Mouse (Mus musculus): ENCODE measurements at regions not wholly inside any gene's neighbourhood (a gene's known extent, or its start where the extent isn't known, plus 50 kb on each side); places are given as distances from the start of the nearest gene placed in this dataset.

DNA sequence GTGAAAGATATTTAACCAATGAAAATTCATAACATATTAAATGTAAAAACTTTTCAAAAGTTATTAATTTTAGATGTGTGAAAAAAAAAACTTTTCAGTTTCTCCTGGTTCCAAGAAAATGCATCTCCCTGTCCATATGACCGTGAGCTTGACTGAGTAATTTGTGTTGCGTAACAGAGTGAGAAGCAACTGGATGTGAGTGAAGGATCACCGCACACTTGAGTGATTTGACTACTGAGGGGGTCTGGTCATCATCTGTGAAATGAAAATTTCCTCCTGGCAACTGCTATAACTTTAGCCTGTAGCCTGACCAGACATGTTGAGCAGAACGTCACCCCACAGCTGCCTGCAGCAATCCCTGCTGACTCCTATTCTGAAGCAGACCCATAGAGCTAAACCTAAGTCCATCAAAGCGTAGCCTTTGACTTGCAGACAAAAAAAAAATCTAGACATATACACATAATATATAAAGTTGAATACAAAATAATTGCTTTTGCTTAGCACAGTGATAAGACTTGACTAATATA is 461.2 kb downstream of the Brinp3 start:
- DNase-seq (ENCODE audit: low spot score in 2 of 2): no peak
- no peak overlapping the region for H3K4me3 ChIP-seq
- no peak for TF ChIP-seq CTCF (conservative IDR thresholded peaks at IDR 0.05)
- no peak overlapping the region for H3K27ac ChIP-seq

DNA sequence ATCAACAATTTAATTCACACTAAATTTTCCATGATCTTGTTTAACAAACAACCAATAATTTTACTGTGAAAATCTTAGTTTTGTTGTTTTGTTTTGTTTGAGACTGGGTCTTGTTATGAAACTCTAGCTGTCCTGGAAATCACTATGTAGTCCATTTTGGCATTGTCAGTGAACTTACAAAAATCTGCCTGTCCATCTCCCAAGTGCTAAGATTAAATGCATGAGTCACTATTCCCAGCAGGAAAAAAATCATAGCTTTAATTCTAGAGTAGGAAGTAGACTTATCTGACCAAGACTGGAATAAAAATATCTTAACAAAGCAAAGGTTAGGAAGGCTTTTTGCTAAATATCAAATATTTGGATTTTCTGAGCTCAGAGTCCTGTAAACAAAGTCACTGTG is 461.8 kb downstream of the Brinp3 start:
- TF ChIP-seq CTCF (conservative IDR thresholded peaks at IDR 0.05): no peak
- no peak overlapping the region for H3K27ac ChIP-seq
- DNase-seq (ENCODE audit: low spot score in 2 of 2): no peak
- no peak overlapping the region for H3K4me3 ChIP-seq

DNA sequence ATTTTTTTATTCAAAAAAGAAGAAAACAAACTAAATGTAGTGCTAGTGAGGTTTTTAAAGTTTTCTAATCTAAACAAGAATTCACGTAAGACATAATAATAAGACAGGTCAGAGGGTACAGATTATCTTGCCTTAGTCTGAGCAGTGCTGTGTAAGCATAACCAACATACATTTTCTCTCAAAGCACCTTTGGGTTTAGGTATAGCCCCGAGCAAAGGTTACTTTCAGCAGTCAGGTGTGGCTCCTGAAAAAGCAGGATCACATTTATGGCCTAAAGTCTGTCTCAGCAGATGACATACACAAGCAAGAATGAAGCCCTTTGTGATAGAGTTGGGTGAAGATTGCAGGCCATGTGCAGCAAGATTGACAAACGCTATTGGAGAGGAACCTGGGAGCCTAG is 465.9 kb downstream of the Brinp3 start:
- Histone ChIP-seq H3K27ac (no peak overlapping the region), H3K4me3 (no peak overlapping the region)
- no peak for DNase-seq (ENCODE audit: low spot score in 2 of 2)
- TF ChIP-seq CTCF (conservative IDR thresholded peaks at IDR 0.05): no peak

DNA sequence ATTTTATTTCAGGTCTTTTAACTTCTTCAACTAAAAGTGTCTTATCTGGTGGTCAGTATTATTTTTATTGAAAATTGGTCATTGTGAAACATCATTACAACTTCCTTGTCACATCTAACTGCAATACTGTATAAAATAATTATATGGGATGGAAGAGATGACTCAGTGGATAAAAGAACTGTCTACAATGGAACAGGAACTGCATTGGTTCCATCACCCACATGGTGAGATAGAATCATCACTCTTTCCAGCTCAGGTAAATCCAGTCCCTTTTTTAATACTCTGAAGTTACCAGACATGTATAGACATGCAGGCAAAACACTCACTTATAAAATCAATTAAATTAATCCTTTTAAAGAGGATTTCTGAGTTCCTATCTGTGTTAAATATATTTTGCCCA is 473.0 kb downstream of the Brinp3 start:
- H3K27ac ChIP-seq: no peak overlapping the region
- no peak for TF ChIP-seq CTCF (conservative IDR thresholded peaks at IDR 0.05)

DNA sequence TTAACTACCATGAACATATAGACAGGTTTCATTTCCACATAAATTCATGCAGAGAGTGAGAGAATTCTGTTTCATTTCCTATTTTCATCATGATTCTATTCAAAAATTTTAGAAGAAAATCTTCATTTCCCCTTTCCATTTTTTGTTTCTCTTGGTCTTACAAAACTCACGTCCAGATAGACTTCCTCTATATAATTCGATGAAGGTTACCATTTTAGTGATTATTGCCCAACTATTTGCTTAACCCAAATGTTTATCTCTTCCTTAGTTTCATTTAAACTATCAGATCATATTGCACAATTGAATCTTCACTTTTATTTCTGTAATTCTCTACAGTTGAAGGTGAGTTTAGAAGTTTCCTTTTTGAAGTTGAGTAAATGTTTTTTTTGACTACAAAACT is 473.4 kb downstream of the Brinp3 start:
- TF ChIP-seq CTCF (conservative IDR thresholded peaks at IDR 0.05): no peak
- Histone ChIP-seq H3K27ac (no peak overlapping the region), H3K4me3 (no peak overlapping the region)
- no peak for DNase-seq (ENCODE audit: low spot score in 2 of 2)

More for the DNA sequence above, 473.0 kb downstream of the Brinp3 start:
- DNase-seq (ENCODE audit: low spot score in 2 of 2): no peak
- H3K4me3 ChIP-seq: no peak overlapping the region

DNA sequence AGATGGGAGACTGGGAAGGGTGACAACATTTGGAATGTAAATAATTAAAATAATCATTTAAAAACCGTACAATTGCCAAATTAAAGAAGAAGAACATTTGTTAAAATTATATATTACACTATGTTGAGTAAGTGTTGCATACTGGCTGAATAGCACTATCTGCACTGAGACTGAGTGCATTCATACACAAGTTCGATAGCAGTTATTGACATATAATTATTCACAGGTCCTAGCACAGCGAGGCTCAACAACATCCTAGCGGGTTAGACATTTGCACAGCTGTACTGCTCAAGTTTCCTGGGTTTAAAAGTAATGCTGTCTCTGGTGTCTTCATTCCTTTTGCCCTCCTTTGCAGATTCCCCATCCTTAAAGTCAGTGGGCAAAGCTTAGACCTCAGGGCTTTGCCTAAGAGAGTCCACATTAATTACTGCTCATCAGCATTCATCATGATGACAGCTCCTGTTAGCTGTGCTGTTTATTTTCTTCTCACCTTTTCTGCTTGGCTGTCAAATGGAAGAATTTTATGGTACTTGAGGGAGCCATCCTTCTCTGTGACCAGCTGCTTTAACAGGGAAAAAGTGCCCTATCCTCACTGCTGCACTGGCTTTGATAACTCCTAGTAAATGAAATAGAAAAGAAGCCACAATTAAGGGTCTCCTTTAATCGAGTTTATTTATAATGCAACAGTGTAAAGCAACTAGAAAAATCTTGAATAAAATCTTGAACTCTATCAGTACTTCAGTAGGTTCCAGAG is 489.1 kb downstream of the Brinp3 start:
- no peak for DNase-seq (ENCODE audit: low spot score in 2 of 2)
- H3K27ac ChIP-seq: no peak overlapping the region
- no peak for TF ChIP-seq CTCF (conservative IDR thresholded peaks at IDR 0.05)
- H3K4me3 ChIP-seq: no peak overlapping the region

DNA sequence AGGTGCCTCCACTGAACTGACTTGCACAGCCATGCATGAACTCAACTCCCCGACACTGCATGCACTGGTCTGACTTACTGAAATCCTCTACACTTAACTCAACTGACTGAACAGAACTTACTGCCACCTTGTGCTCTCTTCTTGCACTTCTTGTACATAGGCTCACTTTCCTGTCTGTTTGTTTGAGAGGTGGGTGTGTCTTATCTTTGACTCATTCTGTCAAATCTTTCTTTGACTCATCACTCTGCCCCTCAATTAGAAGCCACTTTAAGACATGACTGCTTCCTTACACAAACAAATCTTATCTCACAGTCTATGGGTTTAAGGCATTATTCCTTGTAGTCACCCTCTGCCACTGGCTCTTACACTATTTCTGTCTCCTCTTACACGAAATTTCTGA is 505.5 kb downstream of the Brinp3 start:
- Histone ChIP-seq H3K4me3 (no peak overlapping the region), H3K27ac (no peak overlapping the region)
- TF ChIP-seq CTCF (conservative IDR thresholded peaks at IDR 0.05): no peak
- no peak for DNase-seq (ENCODE audit: low spot score in 2 of 2)

DNA sequence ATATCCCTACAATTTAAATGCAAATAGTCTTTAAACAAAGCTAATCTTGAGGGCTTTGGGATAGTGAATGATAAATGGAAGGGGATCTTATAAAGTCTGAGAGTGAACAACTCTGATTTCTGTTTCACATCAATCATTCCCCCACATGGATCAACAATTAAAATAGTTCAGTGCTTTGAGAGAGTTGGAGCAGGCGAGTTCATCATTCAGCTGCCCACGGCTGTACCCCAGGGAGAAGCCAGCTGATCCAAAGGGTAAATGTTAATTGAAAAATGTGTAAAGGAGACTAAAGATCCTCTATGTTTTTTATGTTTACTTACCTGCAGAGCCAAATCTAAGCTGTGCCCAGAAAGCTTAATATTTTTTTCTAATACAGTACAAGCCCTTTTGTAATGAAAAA is 553.2 kb downstream of the Brinp3 start:
- no peak for DNase-seq (ENCODE audit: low spot score in 2 of 2)
- Histone ChIP-seq H3K27ac (no peak overlapping the region), H3K4me3 (no peak overlapping the region)
- TF ChIP-seq CTCF (conservative IDR thresholded peaks at IDR 0.05): no peak

DNA sequence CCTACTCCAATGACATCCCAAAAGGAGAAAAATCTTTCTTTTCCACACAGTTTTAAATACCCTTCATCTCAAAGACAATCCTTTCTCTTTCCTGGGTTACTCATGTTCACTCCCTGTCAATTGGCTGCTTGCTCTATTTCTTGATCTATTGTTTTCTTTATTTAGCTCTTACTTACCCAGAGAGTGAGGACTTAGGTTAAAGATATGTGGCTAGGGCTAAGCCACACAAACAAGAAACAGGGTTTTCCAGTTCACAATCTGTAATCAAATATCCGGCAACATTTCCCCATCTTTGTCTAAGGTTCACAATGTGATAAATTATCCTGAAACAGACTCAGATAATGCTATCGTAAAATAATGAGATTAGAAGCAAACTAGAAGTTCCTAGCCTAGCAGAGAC is 563.9 kb downstream of the Brinp3 start:
- Histone ChIP-seq H3K27ac (no peak overlapping the region), H3K4me3 (no peak overlapping the region)
- no peak for DNase-seq (ENCODE audit: low spot score in 2 of 2)
- TF ChIP-seq CTCF (conservative IDR thresholded peaks at IDR 0.05): no peak

DNA sequence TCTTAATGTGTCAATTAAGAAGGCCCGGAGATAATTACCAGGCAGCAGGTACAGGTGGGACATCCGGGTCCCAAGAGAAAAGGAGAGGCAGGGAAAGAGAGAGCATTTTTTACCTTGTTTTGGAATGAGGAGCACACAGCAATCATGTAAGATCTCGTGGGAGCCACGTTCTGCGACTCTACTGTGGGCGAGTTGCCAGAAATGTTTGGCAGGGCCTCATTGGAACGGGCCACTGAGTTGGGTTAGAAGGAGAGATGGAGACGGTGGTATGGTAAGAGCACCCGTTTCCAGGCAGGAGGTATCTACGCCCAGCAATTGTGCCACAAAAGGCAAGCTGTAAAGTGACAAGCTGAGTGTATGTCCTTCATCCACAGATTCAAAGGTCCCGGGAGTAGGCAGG is 579.6 kb downstream of the Brinp3 start:
- no peak for DNase-seq (ENCODE audit: low spot score in 2 of 2)
- H3K27ac ChIP-seq: no peak overlapping the region
- TF ChIP-seq CTCF (conservative IDR thresholded peaks at IDR 0.05): no peak
- H3K4me3 ChIP-seq: no peak overlapping the region

DNA sequence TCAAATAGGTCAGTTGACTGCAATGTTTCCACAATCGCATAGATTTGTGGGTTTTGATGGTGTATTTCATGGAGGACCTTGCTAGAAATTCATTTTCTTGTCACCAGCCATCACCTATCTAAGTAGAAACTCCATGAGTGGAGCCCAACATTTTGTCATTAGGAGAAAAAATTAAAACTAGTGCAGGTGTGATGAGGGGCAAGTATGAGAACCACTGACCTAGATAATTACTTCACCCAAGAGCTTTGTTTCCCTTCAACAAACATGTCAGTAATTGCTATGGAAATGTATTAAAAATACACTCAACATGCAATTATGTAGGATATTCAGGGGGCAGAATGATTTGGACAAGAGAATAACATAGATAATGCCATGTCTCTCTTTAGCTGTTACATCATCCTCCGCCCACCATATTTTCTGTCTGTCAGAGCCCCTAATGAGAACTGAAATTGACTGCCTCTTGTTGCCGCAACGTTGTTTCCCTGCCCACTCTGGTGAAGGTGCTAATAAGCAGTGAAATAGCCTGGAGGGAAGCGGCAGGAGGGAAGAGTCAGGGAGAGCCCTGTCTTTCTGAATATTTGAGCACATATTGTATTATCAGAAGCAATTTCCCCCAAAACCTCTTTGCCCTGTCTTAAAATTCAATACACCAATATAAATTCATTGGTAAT is 589.7 kb downstream of the Brinp3 start:
- no peak overlapping the region for H3K27ac ChIP-seq
- H3K4me3 ChIP-seq: no peak overlapping the region
- TF ChIP-seq CTCF (conservative IDR thresholded peaks at IDR 0.05): no peak
- DNase-seq (ENCODE audit: low spot score in 2 of 2): no peak

DNA sequence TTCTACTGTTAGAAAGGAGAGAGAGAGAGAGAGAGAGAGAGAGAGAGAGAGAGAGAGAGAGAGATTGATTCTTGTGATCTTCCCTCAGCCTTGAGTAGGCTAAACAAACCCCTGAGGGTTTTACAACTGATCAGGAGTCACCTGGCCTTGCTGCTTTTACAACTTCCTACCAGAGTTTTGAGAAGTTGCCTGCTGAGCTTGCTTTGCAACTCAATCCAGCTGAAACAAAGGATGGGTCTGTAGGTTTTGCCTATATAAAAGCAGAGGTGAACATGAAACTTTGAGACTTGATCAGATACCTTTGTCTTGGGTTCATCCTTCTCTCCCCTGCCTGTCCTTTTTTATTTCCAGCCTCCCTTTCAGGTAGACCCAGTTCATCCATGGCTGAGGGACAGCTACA is 631.0 kb downstream of the Brinp3 start:
- DNase-seq (ENCODE audit: low spot score in 2 of 2): no peak
- no peak overlapping the region for H3K27ac ChIP-seq
- H3K4me3 ChIP-seq: no peak overlapping the region
- TF ChIP-seq CTCF (conservative IDR thresholded peaks at IDR 0.05): no peak

DNA sequence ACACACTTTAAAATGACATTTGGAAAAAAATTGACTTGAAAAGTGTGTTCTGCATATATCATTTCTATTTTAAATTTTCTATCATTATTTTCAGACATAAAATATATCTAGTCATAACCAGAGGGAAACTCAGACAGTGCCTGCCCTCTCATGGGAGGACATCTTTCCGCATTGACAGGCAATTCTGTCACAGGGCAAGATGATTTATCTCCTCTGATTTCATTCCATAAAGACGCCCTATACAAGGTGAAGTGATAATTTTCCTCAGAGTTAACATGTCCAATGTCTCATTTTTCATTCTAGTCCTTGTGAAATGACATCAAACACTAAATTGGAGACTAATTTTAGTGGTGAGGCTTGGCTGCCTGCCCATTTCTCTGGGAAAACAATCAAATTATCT is 643.6 kb downstream of the Brinp3 start:
- no peak for TF ChIP-seq CTCF (conservative IDR thresholded peaks at IDR 0.05)
- no peak for DNase-seq (ENCODE audit: low spot score in 2 of 2)
- H3K27ac ChIP-seq: no peak overlapping the region
- no peak overlapping the region for H3K4me3 ChIP-seq

DNA sequence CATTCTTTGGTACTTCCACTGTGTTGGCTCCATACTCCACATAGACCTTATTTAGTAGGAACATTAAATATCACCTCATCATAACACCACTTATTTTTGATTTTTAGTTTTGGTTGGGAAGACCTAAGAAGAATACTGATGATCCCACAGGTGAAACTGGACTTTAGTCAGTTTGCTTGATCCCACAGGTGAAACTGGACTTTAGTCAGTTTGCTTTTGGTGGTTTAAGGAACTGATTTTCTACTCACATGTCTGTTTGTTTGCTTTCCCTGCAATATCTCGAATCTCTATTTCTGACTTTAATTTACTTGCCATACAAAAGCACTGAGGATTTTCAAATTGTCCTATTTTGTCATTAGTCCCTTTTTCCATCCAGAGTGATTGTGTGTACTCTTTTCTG is 680.8 kb downstream of the Brinp3 start:
- Histone ChIP-seq H3K27ac (no peak overlapping the region), H3K4me3 (no peak overlapping the region)
- no peak for DNase-seq (ENCODE audit: low spot score in 2 of 2)
- TF ChIP-seq CTCF (conservative IDR thresholded peaks at IDR 0.05): no peak
